Mouse (Mus musculus): Measurements from ENCODE around the gene Dohh. TPM values are rescaled to one million over a fixed set of nuclear protein-coding genes. Genes with fewer than 3 reads are reported as not detected.

The Dohh gene
- total and polyA plus RNA-seq, 3 experiments, result 78.2 to 131 (median 81.7) TPM

DNA sequence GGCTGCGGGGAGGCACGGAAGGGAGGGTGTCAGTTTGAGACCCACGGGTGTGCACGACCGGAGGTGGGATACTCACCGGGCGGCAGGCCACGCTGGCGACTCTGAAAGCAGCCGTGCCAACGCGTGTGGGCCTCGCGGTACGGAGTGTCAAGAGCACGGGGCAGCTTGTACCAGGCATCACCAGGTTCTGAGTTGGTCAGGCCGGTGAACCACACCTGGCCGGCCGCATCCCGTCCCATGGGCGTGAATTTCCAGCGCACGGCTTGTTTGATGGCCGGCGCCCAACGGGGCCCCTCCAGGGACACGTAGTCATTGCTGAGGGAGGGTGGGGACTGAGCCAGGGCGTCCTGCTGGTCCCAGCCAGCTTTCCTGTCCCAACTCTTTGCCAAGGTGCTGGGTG lies 19.6 kb upstream of the Dohh start:
- Histone ChIP-seq H3K27ac (ENCODE audit: insufficient read depth, low read depth) (no peak overlapping the region), H3K27me3 (replicated peaks) (no peaks in the 10 kb centered on the region), H3K9me3 (replicated peaks; ENCODE audit: low read length) (no peaks in the 10 kb centered on the region), H3K79me2 (replicated peaks; ENCODE audit: control insufficient read depth, extremely low read depth, insufficient read depth, poor library complexity, severe bottlenecking) (no peaks in the 10 kb centered on the region), H3K4me2 (ENCODE audit: insufficient read depth, low read depth, poor library complexity, severe bottlenecking) (no peak overlapping the region), H3K4me3 (replicated peaks in 1 of 3; ENCODE audit: low read depth in 2 of 3, low read length in 2 of 3, poor library complexity in 1 of 3) (no peak overlapping the region), H3K9ac (ENCODE audit: insufficient read depth, low read depth) (no peak overlapping the region), H3K36me3 (replicated peaks in 1 of 2; ENCODE audit: control insufficient read depth in 1 of 2, insufficient read depth in 1 of 2, low read length in 1 of 2) (peaks cover 82 to 98% of the 10 kb centered on the region in 2 experiments), H3K4me1 (ENCODE audit: control insufficient read depth in 1 of 2, insufficient read depth in 2 of 2) (peaks cover 37 to 71% of the 10 kb centered on the region in 2 experiments)
- DNase-seq (ENCODE audit: extremely low read depth), result no peak
- in situ Hi-C loops (cut with MboI; ENCODE audit: low pct_ligation_motif_present, low pct_unique_long_range_greater_than_20kb, low sequenced_read_pairs), result no loop called here
- TF ChIP-seq POLR2AphosphoS2 (IDR thresholded peaks at IDR 0.05; ENCODE audit: low read depth, low read length), result no peak
- TF ChIP-seq POLR2A (IDR thresholded peaks at IDR 0.05; ENCODE audit: low read depth, low read length), result 0 out of 2 replicates have a peak, but pooled peaks have one; percentile 9
- dilution Hi-C loops (cut with MboI; ENCODE audit: extremely low pct_ligation_motif_present, extremely low pct_unique_long_range_greater_than_20kb, low sequenced_read_pairs), result no loop called here

DNA sequence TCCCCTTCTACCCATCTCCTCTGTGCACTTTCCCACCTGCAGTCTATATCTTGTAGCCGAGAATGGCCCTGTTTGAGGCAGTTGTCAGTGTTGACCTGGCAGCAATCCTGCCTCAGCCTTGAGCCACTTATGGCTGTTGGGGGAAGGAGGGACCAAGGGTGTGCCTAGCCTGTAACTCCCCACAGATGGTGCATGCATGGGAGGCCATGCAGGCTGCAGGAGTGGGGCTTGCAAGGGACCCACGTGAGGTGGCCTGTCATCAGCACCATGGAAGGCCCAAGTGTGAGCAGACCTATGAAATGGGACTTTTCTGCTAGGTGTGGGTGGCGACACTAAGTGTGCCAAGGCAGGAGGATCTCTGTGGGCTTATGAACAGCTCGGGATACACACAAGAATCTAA lies 19.2 kb upstream of the Dohh start:
- no peak overlapping the region for H3K4me2 ChIP-seq (ENCODE audit: insufficient read depth, low read depth, poor library complexity, severe bottlenecking)
- no peak overlapping the region for H3K4me3 ChIP-seq (replicated peaks in 1 of 3; ENCODE audit: low read depth in 2 of 3, low read length in 2 of 3, poor library complexity in 1 of 3)

DNA sequence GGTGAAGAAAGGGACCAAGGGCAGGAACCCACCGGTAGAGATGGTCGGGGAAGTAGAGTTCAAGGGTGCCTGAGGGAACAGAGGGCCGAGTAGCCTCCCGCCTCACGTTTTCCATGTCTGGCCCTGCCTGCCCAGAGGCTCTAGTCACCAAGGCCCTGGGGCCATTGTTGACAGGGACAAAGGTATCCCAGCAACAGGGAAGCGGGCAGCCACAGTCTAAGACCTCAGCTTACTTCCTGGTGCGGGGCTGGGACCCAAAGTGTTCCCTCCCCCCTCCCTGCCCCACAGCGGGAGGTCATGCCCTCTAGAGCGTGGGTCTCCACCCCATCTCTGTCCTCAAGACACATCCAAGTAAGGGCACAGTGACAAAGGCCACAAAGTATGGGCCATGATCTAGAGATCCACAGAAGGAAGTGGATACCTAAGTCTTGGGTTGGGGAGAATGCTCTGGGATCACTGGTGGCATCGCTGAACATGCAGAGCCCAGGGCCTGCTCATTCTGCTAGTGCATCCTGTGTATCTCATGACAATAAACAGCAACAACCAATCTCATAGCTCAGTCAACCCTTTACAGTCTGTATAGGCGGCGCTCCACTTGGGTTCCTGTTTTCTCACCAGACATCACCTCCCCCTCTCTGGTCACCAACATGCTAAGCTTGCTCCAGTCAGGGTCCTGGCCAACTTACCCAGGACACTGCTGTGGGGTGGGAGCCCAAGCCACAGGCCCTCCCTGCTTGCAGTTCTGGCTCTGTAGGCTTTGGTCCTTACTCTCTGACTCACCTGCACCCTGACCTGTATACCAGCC lies 18.4 kb upstream of the Dohh start, which contains the start of gene 4930404N11Rik:
4930404N11Rik (minus strand) TSS at position 145 of the 805 bp plus-strand sequence.
- Histone ChIP-seq H3K36me3 (replicated peaks in 1 of 2; ENCODE audit: control insufficient read depth in 1 of 2, insufficient read depth in 1 of 2, low read length in 1 of 2) (peaks cover 90 to 100% of the 10 kb centered on the region in 2 experiments), H3K27ac (ENCODE audit: insufficient read depth, low read depth) (no peak within 1 kb of the TSS), H3K9ac (ENCODE audit: insufficient read depth, low read depth) (no peak within 1 kb of the TSS), H3K4me2 (ENCODE audit: insufficient read depth, low read depth, poor library complexity, severe bottlenecking) (no peak within 1 kb of the TSS), H3K4me3 (replicated peaks in 1 of 3; ENCODE audit: low read depth in 2 of 3, low read length in 2 of 3, poor library complexity in 1 of 3) (no peak within 1 kb of the TSS), H3K27me3 (replicated peaks) (no peaks in the 10 kb centered on the region), H3K79me2 (replicated peaks; ENCODE audit: control insufficient read depth, extremely low read depth, insufficient read depth, poor library complexity, severe bottlenecking) (no peaks in the 10 kb centered on the region), H3K4me1 (ENCODE audit: control insufficient read depth in 1 of 2, insufficient read depth in 2 of 2) (peaks cover 34 to 61% of the 10 kb centered on the region in 2 experiments), H3K9me3 (replicated peaks; ENCODE audit: low read length) (no peaks in the 10 kb centered on the region)
- DNase-seq (ENCODE audit: extremely low read depth), result no peak
- TF ChIP-seq ZMIZ1 (IDR thresholded peaks at IDR 0.05; ENCODE audit: low read depth, low read length), result peak; percentile 25
- peak; percentile 11; the same call in 1 of the 2 replicates for TF ChIP-seq POLR2AphosphoS2 (IDR thresholded peaks at IDR 0.05; ENCODE audit: low read depth, low read length)
- no peak for TF ChIP-seq CHD1 (IDR thresholded peaks at IDR 0.05; ENCODE audit: low read depth, low read length)
- in situ Hi-C loops (cut with MboI; ENCODE audit: low pct_ligation_motif_present, low pct_unique_long_range_greater_than_20kb, low sequenced_read_pairs), result no loop called here
- dilution Hi-C loops (cut with MboI; ENCODE audit: extremely low pct_ligation_motif_present, extremely low pct_unique_long_range_greater_than_20kb, low sequenced_read_pairs), result no loop called here

More for the DNA sequence above, 19.2 kb upstream of the Dohh start:
- Histone ChIP-seq H3K9me3 (replicated peaks; ENCODE audit: low read length) (no peaks in the 10 kb centered on the region), H3K27me3 (replicated peaks) (no peaks in the 10 kb centered on the region), H3K9ac (ENCODE audit: insufficient read depth, low read depth) (no peak overlapping the region), H3K79me2 (replicated peaks; ENCODE audit: control insufficient read depth, extremely low read depth, insufficient read depth, poor library complexity, severe bottlenecking) (no peaks in the 10 kb centered on the region), H3K27ac (ENCODE audit: insufficient read depth, low read depth) (no peak overlapping the region), H3K4me1 (ENCODE audit: control insufficient read depth in 1 of 2, insufficient read depth in 2 of 2) (peaks cover 34 to 67% of the 10 kb centered on the region in 2 experiments), H3K36me3 (replicated peaks in 1 of 2; ENCODE audit: control insufficient read depth in 1 of 2, insufficient read depth in 1 of 2, low read length in 1 of 2) (peaks cover 83 to 98% of the 10 kb centered on the region in 2 experiments)
- DNase-seq (ENCODE audit: extremely low read depth), result no peak
- in situ Hi-C loops (cut with MboI; ENCODE audit: low pct_ligation_motif_present, low pct_unique_long_range_greater_than_20kb, low sequenced_read_pairs), result no loop called here
- TF ChIP-seq CHD1 (IDR thresholded peaks at IDR 0.05; ENCODE audit: low read depth, low read length), result no peak
- TF ChIP-seq POLR2AphosphoS2 (IDR thresholded peaks at IDR 0.05; ENCODE audit: low read depth, low read length), result peak; percentile 22; the same call in 1 of the 2 replicates
- TF ChIP-seq USF1 (IDR thresholded peaks at IDR 0.05; ENCODE audit: low read depth, low read length), result no peak
- dilution Hi-C loops (cut with MboI; ENCODE audit: extremely low pct_ligation_motif_present, extremely low pct_unique_long_range_greater_than_20kb, low sequenced_read_pairs), result no loop called here

All from CH12.LX (cell line).